Mouse (Mus musculus): ENCODE data around the gene Arhgef3.

GRCm38 (mm10) chr14:27367117-27367711 is 252.5 kb downstream of the Arhgef3 start:
- TF ChIP-seq CTCF (IDR thresholded peaks at IDR 0.05) (no peak), EP300 (IDR thresholded peaks at IDR 0.05; ENCODE audit: insufficient read depth, low read depth, low read length) (no peak), POLR2A (IDR thresholded peaks at IDR 0.05; ENCODE audit: insufficient read depth, low read depth, low read length) (no peak)

All from heart, adult 2 months (tissue).